Mouse (Mus musculus) limb, embryonic 10.5 days (tissue): Measurements from ENCODE around the gene Smg9. TPM values are rescaled to one million over a fixed set of nuclear protein-coding genes. Genes with fewer than 3 reads are reported as not detected.

Experiments used
- DNase-seq: peaks from one replicate; pipeline ENCODE4 v3.0.0-alpha.2; 2017; ENCODE audit warnings: low spot score
- H3K27ac ChIP-seq: fragments of 300-500 bp; sonication (generic); 2 replicates; pipeline ENCODE4 v1.5.1; 2016; ENCODE audit warnings: mild to moderate bottlenecking
- H3K27me3 ChIP-seq: fragments of 300-500 bp; sonication (generic); 2 replicates; pipeline ENCODE4 v1.6.1; 2016; ENCODE audit warnings: low read depth, mild to moderate bottlenecking; ENCODE audit not compliant: poor library complexity, severe bottlenecking
- H3K36me3 ChIP-seq: fragments of 300-500 bp; sonication (generic); 2 replicates; pipeline ENCODE4 v1.6.1; 2016; ENCODE audit warnings: mild to moderate bottlenecking, moderate library complexity
- H3K4me1 ChIP-seq: fragments of 300-500 bp; sonication (generic); 2 replicates; pipeline ENCODE4 v1.6.1; 2016
- H3K4me3 ChIP-seq: fragments of 300-500 bp; sonication (generic); 2 replicates; pipeline ENCODE4 v1.5.1; 2016; ENCODE audit warnings: mild to moderate bottlenecking, moderate library complexity
- H3K9me3 ChIP-seq: fragments of 300-500 bp; sonication (generic); replicated peaks from 2 replicates; pipeline ENCODE4 v1.6.1; 2016; ENCODE audit warnings: mild to moderate bottlenecking
- WGBS: fragments of 180-500 bp; shearing (Covaris S2); methylation state at CpG from one replicate; pipeline ENCODE4 v1.1.7; 2016; 5-methylcytosine and 5-hydroxymethylcytosine counted together
- polyA plus RNA-seq: library from polyadenylated mRNA; unstranded; fragments of >200 nt; fragmentation: Nextera tagmentation; extraction: Ambion mirVana; gene quantifications from 2 replicates; pipeline ENCODE4 v1.2.1, GENCODE M21; 2016

Smg9 gene
- polyA plus RNA-seq, 1 experiment from 2014 or later = 29.0 TPM

- peaks cover 44% of the 10 kb centered on the region for H3K36me3 ChIP-seq
- DNase-seq = no peak
- no peak overlapping the region for H3K4me3 ChIP-seq
- H3K27me3 ChIP-seq = no peaks in the 10 kb centered on the region
- 85% methylated on average over 8 of the region's 8 CpGs for WGBS
- peaks cover 4% of the 10 kb centered on the region for H3K4me1 ChIP-seq
- no peaks in the 10 kb centered on the region for H3K9me3 ChIP-seq
- no peak overlapping the region for H3K27ac ChIP-seq
Measured at GRCm38 (mm10) chr7:24422251-24422650, 22.8 kb downstream of the Smg9 start.

DNA sequence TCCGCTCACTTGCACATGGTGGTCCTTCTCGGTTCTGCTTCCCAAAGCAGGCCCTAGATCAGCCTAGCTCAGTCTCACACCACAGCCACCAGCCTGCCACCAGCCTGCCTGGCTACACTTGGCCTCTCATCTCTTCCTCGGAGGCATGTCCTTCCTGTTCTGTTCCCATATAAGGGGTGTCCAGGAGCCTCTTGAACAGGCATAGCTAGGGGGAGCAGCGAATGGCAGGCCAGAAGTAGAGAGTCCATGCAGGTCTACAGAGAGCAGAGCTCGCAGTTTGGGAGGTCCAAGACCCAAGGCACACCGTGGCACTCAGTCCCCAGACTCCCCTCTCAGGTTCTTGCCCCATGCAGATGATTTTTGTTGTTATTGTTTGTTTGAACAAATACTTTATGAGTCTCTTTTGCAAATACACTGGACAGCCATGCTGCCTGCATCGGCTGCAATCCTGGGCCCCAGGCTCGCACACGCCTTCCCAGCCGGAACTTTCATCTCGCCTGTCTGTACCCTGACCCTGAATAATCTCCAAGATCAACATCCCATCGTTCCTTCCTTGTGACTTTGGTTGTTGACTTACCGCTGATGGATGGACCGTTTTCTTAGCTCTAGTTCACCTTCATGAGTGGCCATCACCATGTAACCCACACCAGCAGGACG is 23.8 kb downstream of the Smg9 start:
- no peak overlapping the region for H3K4me3 ChIP-seq
- H3K4me1 ChIP-seq = no peaks in the 10 kb centered on the region
- 93% methylated on average over 15 of the region's 15 CpGs for WGBS
- no peaks in the 10 kb centered on the region for H3K9me3 ChIP-seq
- H3K36me3 ChIP-seq = peaks cover 43% of the 10 kb centered on the region
- no peak for DNase-seq
- H3K27ac ChIP-seq = no peak overlapping the region
- no peaks in the 10 kb centered on the region for H3K27me3 ChIP-seq

DNA sequence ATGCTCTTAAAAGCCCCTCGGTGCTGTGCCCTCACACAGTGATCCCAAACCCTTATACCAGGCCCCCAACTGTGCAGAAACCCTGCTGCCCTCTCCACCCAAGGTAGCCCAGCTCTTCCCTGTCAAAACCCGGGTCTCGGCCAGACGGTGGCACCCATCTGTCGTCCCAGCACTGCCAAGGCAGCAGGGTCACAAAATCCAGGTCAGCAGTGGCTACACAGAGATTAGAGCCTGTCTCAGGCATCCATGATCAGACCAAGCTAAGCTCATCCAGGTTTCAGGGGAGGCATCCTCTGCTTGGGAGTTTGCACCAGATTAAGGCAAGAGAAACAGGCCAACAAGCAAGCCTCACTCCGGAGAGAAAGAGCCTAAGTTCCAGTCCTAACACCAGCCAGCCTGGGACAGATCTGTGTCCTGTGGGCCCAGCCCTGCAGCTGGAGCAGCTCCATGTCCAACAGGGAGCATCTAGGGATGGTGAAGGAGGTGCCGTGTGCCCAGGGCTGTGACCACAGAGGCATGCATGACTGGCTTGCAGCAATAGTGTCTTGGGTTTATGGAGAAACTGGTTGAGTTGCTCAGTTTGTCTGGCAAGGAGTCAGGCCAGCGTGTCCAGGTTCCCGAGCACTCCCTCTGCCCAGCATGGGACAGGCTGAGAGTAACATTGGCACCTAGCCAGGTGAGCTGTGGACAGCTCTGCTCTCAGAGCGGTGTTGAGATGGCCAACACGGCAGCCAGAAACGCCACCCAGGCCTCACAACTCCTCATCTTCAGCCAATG is 24.7 kb downstream of the Smg9 start:
- WGBS = 92% methylated on average over 12 of the region's 12 CpGs
- Histone ChIP-seq H3K27ac (no peak overlapping the region), H3K4me1 (no peaks in the 10 kb centered on the region), H3K9me3 (no peaks in the 10 kb centered on the region), H3K4me3 (no peak overlapping the region), H3K36me3 (peaks cover 43% of the 10 kb centered on the region), H3K27me3 (no peaks in the 10 kb centered on the region)
- DNase-seq = no peak

DNA sequence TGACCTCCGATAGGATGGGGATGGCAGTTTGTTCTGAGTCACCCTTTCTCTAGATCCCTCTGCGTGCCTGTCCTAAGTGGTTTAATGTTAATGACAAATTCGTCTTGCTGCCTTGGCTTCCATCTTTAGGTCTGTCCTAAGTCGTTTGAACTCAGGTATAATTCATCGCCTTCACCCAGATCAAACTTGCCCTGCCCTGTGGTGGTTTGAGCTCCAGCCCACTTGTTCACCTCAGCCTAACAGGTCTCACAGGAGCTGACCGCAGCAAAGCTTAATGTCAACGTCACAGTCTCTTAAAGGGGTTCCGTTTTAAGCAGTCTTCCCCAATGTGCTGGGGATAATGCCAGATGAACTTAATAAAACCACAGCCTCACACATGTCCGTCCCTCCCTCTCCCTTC is 26.5 kb downstream of the Smg9 start:
- no peaks in the 10 kb centered on the region for H3K9me3 ChIP-seq
- H3K4me3 ChIP-seq = no peak overlapping the region
- peaks cover 29% of the 10 kb centered on the region for H3K36me3 ChIP-seq
- no peak for DNase-seq
- WGBS = 83% methylated on average over 9 of the region's 9 CpGs
- H3K27me3 ChIP-seq = peaks cover under 1% of the 10 kb centered on the region; the same call in 1 of the 2 replicates
- H3K27ac ChIP-seq = no peak overlapping the region
- no peaks in the 10 kb centered on the region for H3K4me1 ChIP-seq

- no peaks in the 10 kb centered on the region for H3K4me1 ChIP-seq
- peaks cover 18% of the 10 kb centered on the region for H3K36me3 ChIP-seq
- no peak for DNase-seq
- H3K9me3 ChIP-seq = no peaks in the 10 kb centered on the region
- no peak overlapping the region for H3K4me3 ChIP-seq
- H3K27me3 ChIP-seq = peaks cover 13% of the 10 kb centered on the region
- no peak overlapping the region for H3K27ac ChIP-seq
- WGBS = 94% methylated on average over 8 of the region's 8 CpGs
Measured at GRCm38 (mm10) chr7:24427168-24427567, 27.7 kb downstream of the Smg9 start.

GRCm38 (mm10) chr7:24428725-24429124 is 29.3 kb downstream of the Smg9 start:
- peaks cover 29% of the 10 kb centered on the region for H3K27me3 ChIP-seq
- peaks cover 3% of the 10 kb centered on the region for H3K36me3 ChIP-seq
- no peak overlapping the region for H3K27ac ChIP-seq
- WGBS = 92% methylated on average over 5 of the region's 5 CpGs
- DNase-seq = no peak
- H3K4me3 ChIP-seq = no peak overlapping the region
- no peaks in the 10 kb centered on the region; the same call in 1 of the 2 replicates for H3K9me3 ChIP-seq
- no peaks in the 10 kb centered on the region for H3K4me1 ChIP-seq

- no peaks in the 10 kb centered on the region; the same call in 1 of the 2 replicates for H3K9me3 ChIP-seq
- H3K27ac ChIP-seq = no peak overlapping the region
- no peaks in the 10 kb centered on the region for H3K36me3 ChIP-seq
- no peak for DNase-seq
- no peaks in the 10 kb centered on the region for H3K4me1 ChIP-seq
- 78% methylated on average over 16 of the region's 16 CpGs for WGBS
- H3K27me3 ChIP-seq = peaks cover 34% of the 10 kb centered on the region
- H3K4me3 ChIP-seq = no peak overlapping the region
Measured at GRCm38 (mm10) chr7:24429413-24430112, 30.1 kb downstream of the Smg9 start.

- Histone ChIP-seq H3K4me1 (no peaks in the 10 kb centered on the region), H3K4me3 (no peak overlapping the region), H3K27me3 (peaks cover 34% of the 10 kb centered on the region), H3K9me3 (no peaks in the 10 kb centered on the region; the same call in 1 of the 2 replicates), H3K27ac (no peak overlapping the region), H3K36me3 (no peaks in the 10 kb centered on the region)
- DNase-seq = no peak
- 96% methylated on average over 15 of the region's 15 CpGs for WGBS
Measured at GRCm38 (mm10) chr7:24430551-24431345, 31.3 kb downstream of the Smg9 start.

- no peaks in the 10 kb centered on the region for H3K4me1 ChIP-seq
- no peak for DNase-seq
- 64% methylated on average over 11 of the region's 11 CpGs for WGBS
- H3K4me3 ChIP-seq = no peak overlapping the region
- H3K27ac ChIP-seq = no peak overlapping the region
- H3K27me3 ChIP-seq = peaks cover 34% of the 10 kb centered on the region
- no peaks in the 10 kb centered on the region; the same call in 1 of the 2 replicates for H3K9me3 ChIP-seq
- no peaks in the 10 kb centered on the region for H3K36me3 ChIP-seq
Measured at GRCm38 (mm10) chr7:24431713-24432112, 32.3 kb downstream of the Smg9 start.

DNA sequence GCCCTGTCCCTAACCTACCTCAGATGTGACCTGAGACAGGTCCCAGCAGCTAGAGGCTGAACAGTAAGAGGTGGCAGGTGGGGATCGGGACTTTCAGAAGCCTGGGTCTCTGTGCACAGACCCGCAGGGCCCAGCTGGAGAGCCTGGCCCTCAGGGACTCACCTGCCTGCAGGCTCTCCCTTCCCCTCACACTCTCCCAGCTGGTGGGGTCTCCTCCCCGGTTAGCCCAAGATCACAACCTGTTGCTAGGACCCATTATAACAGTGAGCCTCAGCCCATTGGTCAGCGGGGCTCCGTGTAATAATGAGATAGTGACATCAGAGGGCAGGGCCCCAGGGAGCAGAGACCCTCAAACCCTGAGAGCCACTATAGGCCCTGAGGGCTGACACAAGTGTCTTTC is 35.9 kb downstream of the Smg9 start:
- Histone ChIP-seq H3K4me3 (no peak overlapping the region), H3K36me3 (no peaks in the 10 kb centered on the region), H3K27me3 (peaks cover 34% of the 10 kb centered on the region), H3K9me3 (no peaks in the 10 kb centered on the region; the same call in 1 of the 2 replicates), H3K27ac (no peak overlapping the region), H3K4me1 (no peaks in the 10 kb centered on the region)
- 70% methylated on average over 5 of the region's 5 CpGs for WGBS
- DNase-seq = no peak

- H3K9me3 ChIP-seq = no peaks in the 10 kb centered on the region
- H3K4me1 ChIP-seq = no peaks in the 10 kb centered on the region
- H3K27me3 ChIP-seq = peaks cover 13% of the 10 kb centered on the region
- no peak overlapping the region for H3K27ac ChIP-seq
- no peaks in the 10 kb centered on the region for H3K36me3 ChIP-seq
- no peak for DNase-seq
- WGBS = 81% methylated on average over 10 of the region's 10 CpGs
- H3K4me3 ChIP-seq = no peak overlapping the region
Measured at GRCm38 (mm10) chr7:24437981-24438380, 38.6 kb downstream of the Smg9 start.

- no peak overlapping the region for H3K27ac ChIP-seq
Measured at GRCm38 (mm10) chr7:24439191-24439590, 39.8 kb downstream of the Smg9 start.

More at GRCm38 (mm10) chr7:24439191-24439590, 39.8 kb downstream of the Smg9 start:
- Histone ChIP-seq H3K4me1 (no peaks in the 10 kb centered on the region), H3K4me3 (no peak overlapping the region), H3K9me3 (no peaks in the 10 kb centered on the region), H3K27me3 (peaks cover under 1% of the 10 kb centered on the region; the same call in 1 of the 2 replicates), H3K36me3 (no peaks in the 10 kb centered on the region)
- no peak for DNase-seq
- 88% methylated on average over 6 of the region's 6 CpGs for WGBS
